Mouse (Mus musculus): Measurements from ENCODE around the gene Cxcr2. TPM values are rescaled to one million over a fixed set of nuclear protein-coding genes. Genes with fewer than 3 reads are reported as not detected.

Cxcr2 gene
- polyA plus RNA-seq, 2 experiments = 0.13 TPM; not detected in 1

- no peaks in the 10 kb centered on the region for H3K9me3 ChIP-seq (ENCODE audit: control insufficient read depth, low read length)
- ATAC-seq (ENCODE audit: low FRiP score, low read depth) = peak; percentile 65; the same call in 1 of the 2 replicates
- H3K27ac ChIP-seq (replicated peaks; ENCODE audit: low read depth, low read length) = peak overlapping the region; percentile 20; the same call in 1 of the 2 replicates
- H3K27me3 ChIP-seq (ENCODE audit: control insufficient read depth, insufficient read depth, low read length) = no peaks in the 10 kb centered on the region
- peaks cover 30% of the 10 kb centered on the region for H3K4me1 ChIP-seq (ENCODE audit: control insufficient read depth, insufficient read depth, low read length)
- TF ChIP-seq POLR2A (IDR thresholded peaks at IDR 0.05; ENCODE audit: borderline replicate concordance, extremely low read depth, insufficient read depth, insufficient read length) = no peak
- H3K4me3 ChIP-seq (replicated peaks; ENCODE audit: low read length) = no peak overlapping the region
- DNase-seq (ENCODE audit: low spot score) = peak; percentile 55
- 9% methylated on average over 8 of the region's 8 CpGs for WGBS
- 0 out of 2 replicates have a peak overlapping the region, but pooled peaks have one; percentile 14 for H3K4me2 ChIP-seq (replicated peaks; ENCODE audit: low read depth, low read length, severe bottlenecking)
- H3K9ac ChIP-seq (ENCODE audit: low read depth, low read length, severe bottlenecking) = 0 out of 2 replicates have a peak overlapping the region, but pooled peaks have one; percentile 28
- H3K36me3 ChIP-seq (ENCODE audit: control insufficient read depth, insufficient read depth, low read length) = no peaks in the 10 kb centered on the region
These were observed 42.7 kb upstream of the Cxcr2 start for GRCm38 (mm10) chr1:74110932-74111695.

DNA sequence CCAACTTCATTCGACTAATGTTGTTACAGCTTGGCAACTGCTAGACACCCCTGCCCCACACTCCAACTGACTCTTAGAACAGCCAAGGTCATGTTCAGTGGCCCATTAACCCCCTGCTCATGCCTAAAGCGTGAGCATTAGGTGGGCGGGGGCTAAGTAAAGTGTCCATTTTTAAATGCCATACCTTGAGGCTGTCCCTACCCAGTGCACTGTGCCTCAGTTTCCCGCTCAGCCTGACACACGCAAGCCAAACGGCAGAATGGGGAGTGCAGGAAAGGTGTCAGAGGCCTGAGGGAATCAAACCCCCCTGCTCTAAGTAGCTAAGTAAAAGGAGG, 42.1 kb upstream of the Cxcr2 start:
- no peak for TF ChIP-seq POLR2A (IDR thresholded peaks at IDR 0.05; ENCODE audit: borderline replicate concordance, extremely low read depth, insufficient read depth, insufficient read length)
- DNase-seq (ENCODE audit: low spot score) = no peak
- Histone ChIP-seq H3K4me2 (replicated peaks; ENCODE audit: low read depth, low read length, severe bottlenecking) (no peak overlapping the region), H3K27me3 (ENCODE audit: control insufficient read depth, insufficient read depth, low read length) (no peaks in the 10 kb centered on the region), H3K4me1 (ENCODE audit: control insufficient read depth, insufficient read depth, low read length) (peaks cover 24% of the 10 kb centered on the region), H3K9ac (ENCODE audit: low read depth, low read length, severe bottlenecking) (0 out of 2 replicates have a peak overlapping the region, but pooled peaks have one; percentile 28), H3K27ac (replicated peaks; ENCODE audit: low read depth, low read length) (peak overlapping the region; percentile 20; the same call in 1 of the 2 replicates), H3K4me3 (replicated peaks; ENCODE audit: low read length) (no peak overlapping the region), H3K9me3 (ENCODE audit: control insufficient read depth, low read length) (no peaks in the 10 kb centered on the region), H3K36me3 (ENCODE audit: control insufficient read depth, insufficient read depth, low read length) (no peaks in the 10 kb centered on the region)
- ATAC-seq (ENCODE audit: low FRiP score, low read depth) = no peak
- WGBS = 31% methylated on average over 6 of the region's 6 CpGs

- no peaks in the 10 kb centered on the region for H3K36me3 ChIP-seq (ENCODE audit: control insufficient read depth, insufficient read depth, low read length)
- no peak for DNase-seq (ENCODE audit: low spot score)
- H3K4me2 ChIP-seq (replicated peaks; ENCODE audit: low read depth, low read length, severe bottlenecking) = no peak overlapping the region
- ATAC-seq (ENCODE audit: low FRiP score, low read depth) = no peak
- peaks cover 22% of the 10 kb centered on the region for H3K4me1 ChIP-seq (ENCODE audit: control insufficient read depth, insufficient read depth, low read length)
- no peaks in the 10 kb centered on the region for H3K9me3 ChIP-seq (ENCODE audit: control insufficient read depth, low read length)
- H3K9ac ChIP-seq (ENCODE audit: low read depth, low read length, severe bottlenecking) = no peak overlapping the region
- no peaks in the 10 kb centered on the region for H3K27me3 ChIP-seq (ENCODE audit: control insufficient read depth, insufficient read depth, low read length)
- no peak overlapping the region for H3K27ac ChIP-seq (replicated peaks; ENCODE audit: low read depth, low read length)
- no peak for TF ChIP-seq POLR2A (IDR thresholded peaks at IDR 0.05; ENCODE audit: borderline replicate concordance, extremely low read depth, insufficient read depth, insufficient read length)
- no peak overlapping the region for H3K4me3 ChIP-seq (replicated peaks; ENCODE audit: low read length)
- 27% methylated on average over 3 of the region's 3 CpGs for WGBS
These were observed 40.7 kb upstream of the Cxcr2 start for GRCm38 (mm10) chr1:74113071-74113470.

DNA sequence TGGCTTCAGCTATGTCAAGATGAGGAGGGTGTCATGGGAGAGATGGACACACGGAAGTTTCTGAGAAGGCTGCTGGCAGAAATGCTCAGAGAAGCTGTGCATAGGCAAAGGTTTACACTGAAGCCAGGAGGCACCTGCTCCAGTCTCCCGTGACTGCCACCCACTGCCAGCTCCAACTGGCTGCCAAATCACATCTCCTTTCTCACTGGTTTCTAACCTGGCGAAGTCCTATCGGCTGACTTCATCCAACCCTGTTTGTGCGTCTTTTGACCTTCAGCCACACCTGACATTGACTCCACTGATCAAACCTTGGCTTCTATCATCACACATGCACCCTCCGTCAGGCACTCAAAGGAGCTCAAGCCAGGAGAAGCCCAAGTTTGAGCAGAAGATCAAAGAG, 35.9 kb upstream of the Cxcr2 start:
- no peak overlapping the region for H3K4me3 ChIP-seq (replicated peaks; ENCODE audit: low read length)
- TF ChIP-seq POLR2A (IDR thresholded peaks at IDR 0.05; ENCODE audit: borderline replicate concordance, extremely low read depth, insufficient read depth, insufficient read length) = no peak
- 90% methylated on average over 6 of the region's 6 CpGs for WGBS
- H3K36me3 ChIP-seq (ENCODE audit: control insufficient read depth, insufficient read depth, low read length) = no peaks in the 10 kb centered on the region
- peaks cover 4% of the 10 kb centered on the region for H3K4me1 ChIP-seq (ENCODE audit: control insufficient read depth, insufficient read depth, low read length)
- ATAC-seq (ENCODE audit: low FRiP score, low read depth) = no peak
- no peaks in the 10 kb centered on the region for H3K9me3 ChIP-seq (ENCODE audit: control insufficient read depth, low read length)
- 0 out of 2 replicates have a peak, but pooled peaks cover under 1% of the 10 kb centered on the region for H3K27me3 ChIP-seq (ENCODE audit: control insufficient read depth, insufficient read depth, low read length)
- DNase-seq (ENCODE audit: low spot score) = no peak
- no peak overlapping the region for H3K27ac ChIP-seq (replicated peaks; ENCODE audit: low read depth, low read length)
- no peak overlapping the region for H3K9ac ChIP-seq (ENCODE audit: low read depth, low read length, severe bottlenecking)
- no peak overlapping the region for H3K4me2 ChIP-seq (replicated peaks; ENCODE audit: low read depth, low read length, severe bottlenecking)

GRCm38 (mm10) chr1:74119115-74119514, 34.7 kb upstream of the Cxcr2 start:
- ATAC-seq (ENCODE audit: low FRiP score, low read depth) = no peak
- no peak overlapping the region for H3K9ac ChIP-seq (ENCODE audit: low read depth, low read length, severe bottlenecking)
- no peaks in the 10 kb centered on the region; the same call in 1 of the 2 replicates for H3K4me1 ChIP-seq (ENCODE audit: control insufficient read depth, insufficient read depth, low read length)
- H3K36me3 ChIP-seq (ENCODE audit: control insufficient read depth, insufficient read depth, low read length) = no peaks in the 10 kb centered on the region
- no peak overlapping the region for H3K4me3 ChIP-seq (replicated peaks; ENCODE audit: low read length)
- H3K4me2 ChIP-seq (replicated peaks; ENCODE audit: low read depth, low read length, severe bottlenecking) = no peak overlapping the region
- no peak for DNase-seq (ENCODE audit: low spot score)
- H3K27me3 ChIP-seq (ENCODE audit: control insufficient read depth, insufficient read depth, low read length) = peaks cover 8% of the 10 kb centered on the region; the same call in 1 of the 2 replicates
- WGBS = 100% methylated on average over 1 of the region's 1 CpGs
- H3K9me3 ChIP-seq (ENCODE audit: control insufficient read depth, low read length) = no peaks in the 10 kb centered on the region
- TF ChIP-seq POLR2A (IDR thresholded peaks at IDR 0.05; ENCODE audit: borderline replicate concordance, extremely low read depth, insufficient read depth, insufficient read length) = no peak
- H3K27ac ChIP-seq (replicated peaks; ENCODE audit: low read depth, low read length) = no peak overlapping the region
